Mouse (Mus musculus) midbrain, embryonic 10.5 days (tissue): ENCODE measurements around the gene Brdt. TPM values are rescaled to one million over a fixed set of nuclear protein-coding genes. Genes with fewer than 3 reads are reported as not detected.
"Not testable (repeated sequence)": the region's sequence is repeated elsewhere in the genome, so short reads cannot be mapped to it uniquely, and the experiment has no call there.

Experiments
- DNase-seq: peaks from one replicate; pipeline ENCODE4 v3.0.0-alpha.2; 2017; ENCODE audit warnings: low spot score
- H3K27ac ChIP-seq: fragments of 300-500 bp; sonication (generic); replicated peaks from 2 replicates; pipeline ENCODE4 v1.5.1; 2016; ENCODE audit warnings: mild to moderate bottlenecking
- H3K27me3 ChIP-seq: fragments of 300-500 bp; sonication (generic); 2 replicates; pipeline ENCODE4 v1.6.1; 2016; ENCODE audit warnings: low read depth, mild to moderate bottlenecking; ENCODE audit not compliant: poor library complexity, severe bottlenecking
- H3K36me3 ChIP-seq: fragments of 300-500 bp; sonication (generic); 2 replicates; pipeline ENCODE4 v1.6.1; 2016; ENCODE audit warnings: mild to moderate bottlenecking, moderate library complexity
- H3K4me1 ChIP-seq: fragments of 300-500 bp; sonication (generic); 2 replicates; pipeline ENCODE4 v1.6.1; 2016
- H3K4me3 ChIP-seq: fragments of 300-500 bp; sonication (generic); 2 replicates; pipeline ENCODE4 v1.5.1; 2016; ENCODE audit warnings: mild to moderate bottlenecking, moderate library complexity
- H3K9me3 ChIP-seq: fragments of 300-500 bp; sonication (generic); replicated peaks from 2 replicates; pipeline ENCODE4 v1.6.1; 2016; ENCODE audit warnings: mild to moderate bottlenecking
- WGBS: fragments of 180-500 bp; shearing (Covaris S2); methylation state at CpG from one replicate; pipeline ENCODE4 v1.1.7; 2016; 5-methylcytosine and 5-hydroxymethylcytosine counted together
- polyA plus RNA-seq: library from polyadenylated mRNA; unstranded; fragments of >200 nt; fragmentation: Nextera tagmentation; extraction: Ambion mirVana; gene quantifications from 2 replicates; pipeline ENCODE4 v1.2.1, GENCODE M21; 2016

The Brdt gene
- polyA plus RNA-seq, 1 experiment from 2014 or later = 1.2 TPM

DNA sequence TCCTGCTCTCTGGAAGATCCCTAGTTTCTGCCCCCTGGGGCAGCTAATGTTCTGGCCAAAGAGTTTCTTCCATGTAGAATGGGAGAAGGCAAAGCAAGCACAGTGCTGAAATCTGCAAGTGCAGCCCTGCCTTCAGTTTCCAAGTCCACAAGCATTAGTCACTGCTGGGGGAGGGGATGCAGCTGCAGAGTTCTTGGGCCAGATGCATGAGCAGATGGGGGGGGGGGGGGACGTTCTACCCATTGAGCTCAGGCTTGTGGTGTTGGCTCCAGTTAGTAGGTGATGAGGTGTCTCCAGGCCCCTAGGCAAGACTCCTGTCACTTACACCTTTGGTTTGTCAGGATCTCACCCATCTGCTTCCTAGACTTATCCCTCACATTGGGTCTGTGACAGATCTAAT is 24.8 kb downstream of the Brdt start:
- Histone ChIP-seq H3K36me3 (no peaks in the 10 kb centered on the region), H3K4me3 (no peak overlapping the region), H3K4me1 (peaks cover 9% of the 10 kb centered on the region), H3K27ac (no peak overlapping the region), H3K9me3 (no peaks in the 10 kb centered on the region), H3K27me3 (no peaks in the 10 kb centered on the region)
- 64% methylated on average over 1 of the region's 1 CpGs for whole genome bisulfite sequencing
- DNase-seq = no peak

- Histone ChIP-seq H3K27ac (no peak overlapping the region), H3K4me3 (no peak overlapping the region), H3K9me3 (no peaks in the 10 kb centered on the region), H3K27me3 (no peaks in the 10 kb centered on the region), H3K4me1 (peaks cover 9% of the 10 kb centered on the region), H3K36me3 (no peaks in the 10 kb centered on the region)
- DNase-seq = no peak
- 91% methylated on average over 8 of the region's 8 CpGs for WGBS
Measured at GRCm38 (mm10) chr5:107357723-107358122, 26.8 kb downstream of the Brdt start.

- Histone ChIP-seq H3K9me3 (no peaks in the 10 kb centered on the region), H3K4me3 (peak overlapping the region; percentile 75), H3K27ac (peak overlapping the region; percentile 85), H3K36me3 (no peaks in the 10 kb centered on the region), H3K4me1 (peaks cover 9% of the 10 kb centered on the region), H3K27me3 (no peaks in the 10 kb centered on the region)
- peak; percentile 88 for DNase-seq
- 1% methylated on average over 40 of the region's 40 CpGs for WGBS
Measured at GRCm38 (mm10) chr5:107359395-107360053, 28.6 kb downstream of the Brdt start.

DNA sequence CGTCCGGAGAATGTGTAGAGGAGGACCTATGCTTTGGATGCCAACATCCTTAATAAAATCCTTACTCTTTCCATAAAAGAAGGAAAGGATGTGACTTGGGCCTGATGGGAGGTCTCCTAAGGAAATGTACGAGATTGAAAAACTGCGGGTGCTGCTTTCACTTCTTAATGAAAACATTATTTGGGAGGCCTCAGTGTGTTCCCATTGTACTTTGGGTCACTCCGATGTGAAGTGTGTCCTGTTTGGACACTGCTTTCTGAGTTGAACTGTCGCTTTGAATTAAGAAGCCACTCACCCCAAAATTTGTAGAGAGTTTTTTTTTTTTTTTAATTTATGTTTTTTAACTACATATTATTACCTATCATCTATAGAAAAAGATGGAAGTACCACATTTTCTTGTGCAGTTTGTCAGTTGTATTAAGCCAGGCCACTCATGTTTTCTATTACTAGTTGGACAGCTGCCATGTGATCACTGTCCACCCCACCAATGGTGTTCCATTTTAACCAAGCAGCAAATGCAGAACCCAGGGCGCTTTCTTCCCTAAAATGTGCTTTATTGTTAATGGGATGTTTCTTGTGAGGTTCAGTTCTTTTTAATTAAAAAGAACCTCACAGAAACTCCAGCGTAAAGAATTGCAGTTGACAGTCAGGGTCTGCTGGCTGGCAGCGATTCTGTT is 29.2 kb downstream of the Brdt start:
- Histone ChIP-seq H3K27me3 (no peaks in the 10 kb centered on the region), H3K36me3 (no peaks in the 10 kb centered on the region), H3K27ac (peak overlapping the region; percentile 85), H3K9me3 (no peaks in the 10 kb centered on the region), H3K4me1 (peaks cover 9% of the 10 kb centered on the region), H3K4me3 (peak overlapping the region; percentile 75)
- 28% methylated on average over 9 of the region's 9 CpGs for WGBS
- no peak for DNase-seq

GRCm38 (mm10) chr5:107370040-107370439 is 39.1 kb downstream of the Brdt start:
- Histone ChIP-seq H3K9me3 (no peaks in the 10 kb centered on the region), H3K4me3 (no peak overlapping the region), H3K4me1 (peaks cover 11% of the 10 kb centered on the region), H3K36me3 (no peaks in the 10 kb centered on the region), H3K27ac (peak overlapping the region; percentile 71), H3K27me3 (no peaks in the 10 kb centered on the region)
- 72% methylated on average over 3 of the region's 3 CpGs for WGBS
- no peak for DNase-seq

DNA sequence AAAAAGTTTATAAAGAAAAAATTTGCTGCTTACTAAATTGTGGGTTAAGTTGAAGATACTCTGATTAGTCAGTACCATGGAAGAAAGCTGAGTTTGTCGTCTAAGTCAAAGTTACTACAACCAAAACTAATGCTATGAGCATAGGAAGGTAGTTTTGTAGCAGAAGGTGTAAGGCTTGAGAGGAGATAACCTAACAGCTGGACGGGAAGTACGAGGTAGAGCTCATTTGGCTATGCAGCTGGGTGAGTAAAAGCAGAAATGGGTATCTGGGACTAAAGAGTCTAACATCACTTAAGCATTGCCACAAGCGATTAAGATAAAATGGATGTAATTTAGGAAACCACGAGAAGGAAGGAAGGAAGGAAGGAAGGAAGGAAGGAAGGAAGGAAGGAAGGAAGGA is 40.4 kb downstream of the Brdt start:
- Histone ChIP-seq H3K36me3 (no peaks in the 10 kb centered on the region), H3K4me3 (no peak overlapping the region), H3K27ac (no peak overlapping the region), H3K4me1 (peaks cover 11% of the 10 kb centered on the region), H3K9me3 (no peaks in the 10 kb centered on the region), H3K27me3 (no peaks in the 10 kb centered on the region)
- WGBS = 87% methylated on average over 5 of the region's 5 CpGs
- DNase-seq = no peak

DNA sequence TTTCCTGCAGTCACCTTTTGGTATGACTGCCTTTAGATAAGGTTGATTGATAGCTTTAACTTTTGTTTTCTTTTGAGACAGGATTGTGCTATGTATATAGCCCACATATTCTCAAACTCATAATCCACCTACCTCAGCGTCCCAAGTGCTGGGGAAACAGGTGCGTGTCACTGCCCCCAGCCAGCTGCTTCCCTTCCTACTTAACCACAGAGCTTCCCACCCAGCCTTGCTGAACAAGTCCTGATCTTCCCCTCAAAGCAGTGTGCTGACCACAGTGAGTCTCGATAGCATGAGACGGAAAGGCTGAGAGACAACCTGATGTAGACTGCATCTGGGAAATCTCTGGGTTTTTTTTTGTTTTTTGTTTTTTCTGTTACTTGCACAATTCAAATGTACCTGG is 42.3 kb downstream of the Brdt start:
- DNase-seq = no peak
- H3K9me3 ChIP-seq = no peaks in the 10 kb centered on the region
- H3K36me3 ChIP-seq = no peaks in the 10 kb centered on the region
- 93% methylated on average over 4 of the region's 4 CpGs for WGBS
- H3K27ac ChIP-seq = no peak overlapping the region
- H3K27me3 ChIP-seq = no peaks in the 10 kb centered on the region
- no peak overlapping the region for H3K4me3 ChIP-seq
- peaks cover 11% of the 10 kb centered on the region for H3K4me1 ChIP-seq

- not testable (repeated sequence) for H3K4me1 ChIP-seq, H3K27ac ChIP-seq, H3K36me3 ChIP-seq, H3K4me3 ChIP-seq, H3K9me3 ChIP-seq, DNase-seq, H3K27me3 ChIP-seq
Measured at GRCm38 (mm10) chr5:107386448-107386847, 55.5 kb downstream of the Brdt start.

DNA sequence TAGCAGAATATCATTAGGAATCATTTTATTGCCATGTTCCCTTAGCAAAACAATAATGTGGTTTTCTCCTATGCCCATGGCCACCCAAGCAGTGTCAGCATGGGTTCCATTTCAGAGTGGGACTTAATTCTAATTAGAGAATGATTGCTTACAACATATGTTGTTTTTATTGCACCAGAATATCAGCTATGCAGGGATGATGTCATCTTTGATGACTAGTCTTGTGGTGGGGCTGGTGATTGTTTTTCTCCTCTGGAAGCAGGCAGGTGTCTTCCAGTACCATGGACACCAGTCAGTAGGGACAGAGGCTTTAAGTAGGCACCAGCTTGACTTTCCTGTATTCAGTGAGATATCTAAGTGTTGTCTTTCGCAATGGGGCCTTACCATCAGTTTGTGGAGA is 56.8 kb downstream of the Brdt start:
- no peaks in the 10 kb centered on the region for H3K36me3 ChIP-seq
- H3K4me1 ChIP-seq = no peaks in the 10 kb centered on the region
- H3K4me3 ChIP-seq = no peak overlapping the region
- DNase-seq = no peak
- WGBS = 94% methylated on average over 1 of the region's 1 CpGs
- no peaks in the 10 kb centered on the region for H3K9me3 ChIP-seq
- no peak overlapping the region for H3K27ac ChIP-seq
- no peaks in the 10 kb centered on the region for H3K27me3 ChIP-seq

GRCm38 (mm10) chr5:107389373-107389772 is 58.4 kb downstream of the Brdt start:
- H3K36me3 ChIP-seq = no peaks in the 10 kb centered on the region
- DNase-seq = no peak
- no peak overlapping the region for H3K4me3 ChIP-seq
- no peak overlapping the region for H3K27ac ChIP-seq
- H3K4me1 ChIP-seq = no peaks in the 10 kb centered on the region
- 97% methylated on average over 2 of the region's 2 CpGs for WGBS
- H3K27me3 ChIP-seq = no peaks in the 10 kb centered on the region
- H3K9me3 ChIP-seq = no peaks in the 10 kb centered on the region

- Histone ChIP-seq H3K27ac (no peak overlapping the region), H3K36me3 (no peaks in the 10 kb centered on the region), H3K4me1 (no peaks in the 10 kb centered on the region), H3K27me3 (no peaks in the 10 kb centered on the region), H3K4me3 (no peak overlapping the region), H3K9me3 (no peaks in the 10 kb centered on the region)
- DNase-seq = no peak
- WGBS = 73% methylated on average over 2 of the region's 2 CpGs
Measured at GRCm38 (mm10) chr5:107394437-107394836, 63.5 kb downstream of the Brdt start.

GRCm38 (mm10) chr5:107402436-107402835 is 71.5 kb downstream of the Brdt start, which contains the start of gene Ephx4:
Gene Ephx4, plus strand, starts transcription at chr5:107402736.
- no peak for DNase-seq
- Histone ChIP-seq H3K4me3 (peak within 1 kb of the TSS; percentile 73), H3K27ac (peak within 1 kb of the TSS; percentile 77), H3K4me1 (peaks cover 14% of the 10 kb centered on the region), H3K9me3 (no peaks in the 10 kb centered on the region), H3K36me3 (no peaks in the 10 kb centered on the region), H3K27me3 (peaks cover 47% of the 10 kb centered on the region)
- 23% methylated on average over 5 of the region's 5 CpGs for WGBS
